Mouse (Mus musculus): ENCODE measurements at regions not wholly inside any gene's neighbourhood (a gene's known extent, or its start where the extent isn't known, plus 50 kb on each side); places are given as distances from the start of the nearest gene placed in this dataset.

GRCm38 (mm10) chr14:64511300-64511699, 407.2 kb downstream of the Prss52 start:
- no peak for DNase-seq

DNA sequence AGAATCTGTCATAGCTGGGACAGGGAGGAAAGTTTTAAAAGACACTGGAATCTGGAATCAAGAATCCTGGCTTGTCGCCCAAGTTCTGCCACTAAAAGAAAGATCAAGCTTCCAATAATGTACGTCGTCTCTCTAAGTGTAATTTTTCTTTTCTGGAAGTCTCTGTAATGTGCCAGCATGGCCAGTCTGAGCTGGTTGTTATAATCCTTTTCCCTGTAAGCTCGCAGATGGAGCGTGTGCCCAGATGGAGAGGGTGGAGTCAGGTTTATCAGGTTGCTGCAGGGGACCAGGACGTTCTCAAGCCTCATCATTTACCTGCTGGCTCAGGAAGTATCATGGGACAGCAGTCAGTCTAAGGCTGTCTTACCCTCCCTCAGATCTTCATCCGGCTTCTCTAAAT, 408.6 kb downstream of the Prss52 start:
- no peak for DNase-seq

- no peak for DNase-seq
Observed at GRCm38 (mm10) chr14:64517584-64518195, 413.6 kb downstream of the Prss52 start.

GRCm38 (mm10) chr14:64524641-64525040, 420.6 kb downstream of the Prss52 start:
- DNase-seq = no peak

DNA sequence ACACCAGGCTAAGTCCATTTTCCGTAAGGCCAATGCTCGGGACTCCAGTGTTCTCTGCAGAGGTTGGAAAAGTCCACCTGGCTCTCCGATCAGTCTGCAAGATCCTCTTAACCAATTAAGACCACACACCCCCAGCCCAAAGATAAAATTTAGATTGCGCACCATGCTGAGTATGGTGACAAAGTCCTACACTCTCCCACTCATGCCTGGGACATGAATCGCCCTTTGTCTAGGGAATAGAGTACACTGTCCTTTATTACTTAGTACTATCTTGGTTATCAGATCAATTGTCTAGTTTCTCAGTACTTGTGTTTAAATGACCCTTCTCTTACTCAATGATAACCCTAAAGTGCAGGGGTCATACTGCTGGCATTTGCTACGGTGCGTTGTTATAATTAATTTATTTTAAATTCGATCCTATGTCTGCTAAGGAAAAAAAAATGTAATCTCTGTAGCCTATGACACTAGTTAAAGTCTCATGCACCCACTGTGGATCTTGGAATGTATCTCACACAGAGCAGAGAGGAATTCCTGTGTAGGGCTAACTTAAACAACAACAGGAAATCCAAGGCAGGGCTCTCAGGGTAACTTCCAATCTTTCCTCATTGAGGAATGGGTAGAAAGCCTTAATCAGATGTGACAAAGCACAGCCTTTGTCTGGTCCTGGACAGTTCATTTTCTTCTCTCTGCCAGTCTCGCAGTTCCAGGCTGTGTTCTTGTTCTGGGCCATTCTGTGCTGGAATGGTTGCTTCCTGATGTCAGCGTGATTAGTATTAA, 421.4 kb downstream of the Prss52 start:
- no peak for DNase-seq

- no peak for DNase-seq
Observed at GRCm38 (mm10) chr14:64530541-64530940, 426.5 kb downstream of the Prss52 start.

DNA sequence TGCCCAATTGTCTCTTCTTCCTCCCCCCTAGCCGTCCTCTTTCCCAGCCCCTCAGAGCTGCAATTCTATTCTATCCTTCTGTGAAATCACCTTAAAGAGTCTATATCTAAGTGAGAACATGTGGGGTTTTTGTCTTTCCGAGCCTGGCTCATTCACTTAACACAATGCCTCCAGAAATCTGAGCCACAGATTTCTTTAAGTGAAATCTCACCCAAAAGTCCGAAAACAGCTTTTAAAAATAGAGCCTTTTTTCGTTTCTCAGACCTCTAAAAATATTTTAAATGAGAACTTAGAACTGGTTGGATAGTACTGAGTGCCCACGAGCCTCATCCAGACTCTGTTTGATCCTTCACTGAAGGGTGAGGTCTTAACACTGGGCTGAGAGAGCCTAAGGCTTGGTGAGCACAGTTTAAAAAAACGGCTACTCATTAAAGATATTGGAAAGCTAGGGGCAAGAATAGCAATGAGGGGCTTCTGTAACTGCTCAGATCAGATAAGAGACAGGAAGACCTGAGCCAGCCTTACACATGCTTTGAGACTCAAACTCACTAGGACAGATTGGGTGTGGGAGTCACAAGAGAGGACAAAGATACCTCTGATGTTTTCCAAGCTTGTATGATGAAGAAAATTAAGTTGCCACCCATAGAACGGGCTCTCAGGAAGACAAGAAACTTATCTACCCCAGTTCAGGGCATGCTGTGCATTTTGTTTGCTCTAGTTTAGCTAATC, 427.3 kb downstream of the Prss52 start:
- DNase-seq = no peak

GRCm38 (mm10) chr14:64532351-64532750, 428.3 kb downstream of the Prss52 start:
- no peak for DNase-seq

GRCm38 (mm10) chr14:64533591-64534151, 429.6 kb downstream of the Prss52 start:
- DNase-seq = no peak

DNA sequence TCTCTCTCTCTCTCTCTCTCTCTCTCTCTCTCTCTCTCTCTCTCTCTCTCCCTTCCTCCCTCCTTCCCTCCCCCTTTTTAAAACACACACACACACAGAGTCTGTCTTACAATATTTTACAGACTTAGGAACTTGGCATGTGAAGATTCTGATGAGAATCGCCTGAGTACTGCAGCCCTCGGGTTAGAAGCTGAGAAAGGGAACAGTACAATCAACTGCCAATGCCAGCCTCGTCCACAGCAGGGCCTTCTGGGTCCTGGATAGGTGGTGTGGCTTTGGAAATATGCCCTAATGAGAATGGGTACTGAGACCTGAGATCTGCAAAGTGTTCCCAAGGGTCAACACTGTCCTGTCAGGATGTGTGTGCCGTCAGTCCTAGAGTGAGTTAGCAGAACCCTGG, 430.1 kb downstream of the Prss52 start:
- DNase-seq = no peak

GRCm38 (mm10) chr14:64539436-64539835, 435.4 kb downstream of the Prss52 start:
- no peak for DNase-seq

GRCm38 (mm10) chr14:64545056-64545455, 441.0 kb downstream of the Prss52 start:
- no peak for DNase-seq

GRCm38 (mm10) chr14:64546787-64547186, 442.7 kb downstream of the Prss52 start:
- DNase-seq = peak; percentile 78

- no peak for DNase-seq
Observed at GRCm38 (mm10) chr14:64552951-64553350, 448.9 kb downstream of the Prss52 start.

DNA sequence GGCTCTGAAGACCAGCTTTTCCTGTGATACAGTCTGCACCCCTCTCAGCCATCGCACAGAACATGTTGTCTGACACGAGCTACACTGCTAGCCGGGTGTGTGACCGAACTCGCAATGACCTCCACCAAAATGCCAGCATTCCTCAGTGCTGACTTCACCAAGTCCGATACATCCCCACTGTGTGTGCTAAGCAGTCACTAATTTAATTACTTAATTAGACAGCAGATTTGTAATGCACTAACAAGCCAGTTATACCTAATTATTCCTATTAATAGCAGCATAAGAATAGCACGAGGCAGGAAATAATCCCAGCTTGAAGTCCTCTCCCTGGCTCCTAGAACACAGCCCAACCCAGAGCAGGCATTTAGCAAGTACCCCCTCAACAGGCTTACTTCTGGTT, 452.0 kb downstream of the Prss52 start:
- no peak for DNase-seq

GRCm38 (mm10) chr14:64557453-64557852, 453.4 kb downstream of the Prss52 start:
- no peak for DNase-seq

DNA sequence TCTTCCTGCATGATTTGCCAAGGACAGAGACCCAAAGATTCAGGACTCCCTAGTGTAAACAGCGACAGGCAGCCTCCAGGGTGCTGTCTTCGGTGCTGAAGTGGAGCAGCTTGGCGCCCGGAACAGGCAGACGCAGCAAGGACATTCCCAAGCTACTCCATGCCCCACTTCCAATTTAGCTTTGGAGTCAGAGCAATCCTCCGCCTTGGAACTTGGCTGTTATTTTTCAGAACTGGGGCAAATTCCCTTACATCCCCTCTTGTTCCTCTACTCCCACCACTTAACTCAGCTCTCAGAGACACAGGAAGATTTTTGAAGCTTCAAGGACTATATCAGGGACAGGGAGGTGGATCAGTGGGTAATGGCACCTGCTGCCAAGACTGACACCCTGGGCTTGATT, 464.6 kb downstream of the Prss52 start:
- DNase-seq = peak; percentile 74

- no peak for DNase-seq
Observed at GRCm38 (mm10) chr14:64570951-64571350, 466.9 kb downstream of the Prss52 start.

- DNase-seq = no peak
Observed at GRCm38 (mm10) chr14:64572756-64573155, 468.7 kb downstream of the Prss52 start.

DNA sequence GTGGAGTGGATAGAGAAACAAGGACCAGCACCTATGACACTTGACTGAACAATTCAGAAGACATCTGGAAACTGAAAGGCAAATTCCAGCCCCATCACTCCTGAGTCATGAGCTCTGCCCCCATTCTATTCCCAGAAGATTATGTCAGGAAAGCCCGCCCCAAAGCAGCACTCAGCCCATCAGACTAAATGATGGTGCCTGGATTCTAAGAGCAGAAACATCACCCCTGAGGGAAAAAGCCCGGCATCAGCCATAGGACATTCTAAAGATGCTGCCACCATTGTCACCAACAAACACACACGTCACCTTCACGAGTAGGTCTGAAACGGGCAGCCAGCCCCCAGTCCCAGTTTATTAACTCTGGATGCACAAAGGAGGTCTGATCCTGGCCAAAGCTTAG, 469.7 kb downstream of the Prss52 start:
- DNase-seq = no peak

- DNase-seq = no peak
Observed at GRCm38 (mm10) chr14:64574277-64574676, 470.2 kb downstream of the Prss52 start.

GRCm38 (mm10) chr14:64574773-64575172, 470.7 kb downstream of the Prss52 start:
- no peak for DNase-seq

DNA sequence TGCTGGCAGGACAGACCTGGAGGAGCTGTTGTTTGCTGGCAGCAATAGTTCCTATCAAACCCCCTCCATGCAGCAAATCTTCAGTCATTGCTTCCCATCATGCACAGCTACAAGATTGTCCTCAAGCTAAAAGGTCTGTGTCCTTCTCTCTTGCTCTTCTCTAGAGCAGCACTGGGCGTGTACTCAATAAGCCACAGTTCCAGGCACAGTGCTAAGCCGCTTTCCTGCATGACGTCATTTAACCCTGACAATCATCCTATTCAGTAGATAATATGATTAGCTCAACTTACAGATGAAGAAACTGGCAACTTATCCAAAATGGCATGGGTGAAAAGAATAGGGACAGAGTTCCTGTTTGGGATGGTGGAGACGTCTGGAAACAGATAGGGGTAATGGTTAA, 471.9 kb downstream of the Prss52 start:
- no peak for DNase-seq

Measured in heart, postnatal 4 days (tissue).